Mouse (Mus musculus) cortical plate, adult 2 months (tissue): ENCODE results near the gene Abcg5.

Source experiments
- CTCF ChIP-seq: fragments of 200-500 bp; IDR thresholded peaks from 2 replicates; pipeline ENCODE4 v1.5.1; 2011; ENCODE audit warnings: mild to moderate bottlenecking, control low read depth, low read length; ENCODE audit not compliant: insufficient read depth; ENCODE audit errors: extremely low read depth
- POLR2A ChIP-seq: fragments of 200-500 bp; IDR thresholded peaks from 2 replicates; pipeline ENCODE4 v1.6.1; 2011; ENCODE audit warnings: mild to moderate bottlenecking, low read length, control low read depth; ENCODE audit not compliant: insufficient read depth; ENCODE audit errors: extremely low read depth

GRCm38 (mm10) chr17:84631836-84632235 lies 51.0 kb downstream of the Abcg5 start:
- TF ChIP-seq CTCF (no peak), POLR2A (no peak)
